Mouse (Mus musculus): ENCODE measurements around the gene Erbin.

GRCm38 (mm10) chr13:103900015-103900414 is 20.3 kb downstream of the Erbin start:
- TF ChIP-seq POLR2A (IDR thresholded peaks at IDR 0.05; ENCODE audit: insufficient read length, low read depth) (no peak), MYOD1 (IDR thresholded peaks at IDR 0.05; ENCODE audit: control insufficient read depth in 1 of 3, insufficient read length in 2 of 3, low read depth in 2 of 3) (no peak), E2F4 (IDR thresholded peaks at IDR 0.05; ENCODE audit: insufficient read depth) (no peak), TCF12 (IDR thresholded peaks at IDR 0.05; ENCODE audit: insufficient read depth, poor library complexity, severe bottlenecking) (no peak), POLR2AphosphoS2 (IDR thresholded peaks at IDR 0.05; ENCODE audit: insufficient read length, low read depth) (no peak), CEBPB (IDR thresholded peaks at IDR 0.05; ENCODE audit: insufficient read depth, poor library complexity, severe bottlenecking) (no peak), MAX (IDR thresholded peaks at IDR 0.05; ENCODE audit: low read depth) (no peak), USF1 (IDR thresholded peaks at IDR 0.05; ENCODE audit: low read depth) (no peak), MYOG (IDR thresholded peaks at IDR 0.05; ENCODE audit: control insufficient read depth in 1 of 3, insufficient read depth in 1 of 3, insufficient read length in 2 of 3, low read depth in 2 of 3) (no peak), REST (IDR thresholded peaks at IDR 0.05; ENCODE audit: insufficient read depth, insufficient read length) (no peak), TCF3 (IDR thresholded peaks at IDR 0.05; ENCODE audit: insufficient read length, low read depth) (no peak), SRF (IDR thresholded peaks at IDR 0.05; ENCODE audit: control insufficient read depth, insufficient read length, low read depth) (no peak)
